Mouse (Mus musculus) small intestine, adult 10 weeks (tissue): ENCODE results near the gene Gm15097. TPM values are rescaled to one million over a fixed set of nuclear protein-coding genes. Genes with fewer than 3 reads are reported as not detected.

Source experiments
- polyA plus RNA-seq: library from polyadenylated mRNA; stranded (reverse); fragments of 350-450 nt; fragmentation: Illumina TruSeq; extraction: RNeasy Lipid Tissue Mini Kit (QIAGEN cat#74804); gene quantifications from one replicate; pipeline ENCODE4 v1.2.3, GENCODE M21; 2014; ENCODE audit warnings: low replicate concordance

Gene Gm15097
- not detected for polyA plus RNA-seq

GRCm38 (mm10) chrX:149784173-149784572, at the start of gene Gm15097:
Gene Gm15097, plus strand, starts transcription at chrX:149784473.

Other genes starting within 250 kb of the Gm15097 start
- not detected for gene Gm10439, start 189.9 kb upstream of the Gm15097 start, polyA plus RNA-seq
- gene Gm15091, start 157.2 kb downstream of the Gm15097 start, polyA plus RNA-seq: not detected